Mouse (Mus musculus): Measurements from ENCODE around the gene Akr1c13.
"Not testable (repeated sequence)": the region's sequence is repeated elsewhere in the genome, so short reads cannot be mapped to it uniquely, and the experiment has no call there.

Gene Akr1c13

DNA sequence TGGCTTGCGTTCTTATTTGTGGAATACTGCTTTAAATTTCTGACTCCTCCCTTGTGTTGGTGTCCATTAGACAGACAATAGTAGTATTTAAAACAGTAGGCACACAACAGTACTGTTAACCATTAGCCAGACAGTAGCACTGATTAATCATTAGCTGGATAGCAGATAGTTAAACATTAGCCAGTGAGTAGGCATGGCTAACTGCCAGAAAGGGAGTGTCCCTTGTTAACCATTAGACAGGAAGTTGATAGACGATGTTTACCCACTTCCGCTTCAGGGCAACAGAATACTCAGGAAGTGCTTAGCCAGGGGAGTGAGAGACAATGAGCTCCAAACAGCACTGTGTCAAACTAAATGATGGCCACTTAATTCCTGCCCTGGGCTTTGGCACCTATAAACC lies at the start of gene Akr1c13:
Gene Akr1c13, plus strand, starts transcription at position 247 of the 400 bp plus-strand sequence.
- DNase-seq (ENCODE audit: low read depth, low spot score), result no peak

DNA sequence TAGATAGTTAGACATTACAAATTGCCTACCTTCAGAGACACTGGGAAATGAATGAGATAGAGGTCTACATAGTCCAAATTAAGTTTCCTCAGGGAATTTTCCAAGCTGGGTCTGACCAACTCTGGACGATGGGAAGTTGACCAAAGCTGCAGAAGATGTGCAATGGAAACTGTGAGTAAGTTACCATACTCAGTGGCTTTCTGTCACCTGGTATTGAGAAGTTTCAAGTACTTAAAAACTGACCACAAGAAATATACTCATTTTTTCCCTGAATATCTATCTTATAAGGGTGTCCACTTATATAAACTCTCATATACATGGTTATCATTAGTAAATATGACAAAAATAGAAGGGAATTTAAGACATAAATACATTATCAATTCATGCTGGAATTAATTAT lies 46.7 kb upstream of the Akr1c13 start:
- no peak for DNase-seq (ENCODE audit: low read depth, low spot score)

DNA sequence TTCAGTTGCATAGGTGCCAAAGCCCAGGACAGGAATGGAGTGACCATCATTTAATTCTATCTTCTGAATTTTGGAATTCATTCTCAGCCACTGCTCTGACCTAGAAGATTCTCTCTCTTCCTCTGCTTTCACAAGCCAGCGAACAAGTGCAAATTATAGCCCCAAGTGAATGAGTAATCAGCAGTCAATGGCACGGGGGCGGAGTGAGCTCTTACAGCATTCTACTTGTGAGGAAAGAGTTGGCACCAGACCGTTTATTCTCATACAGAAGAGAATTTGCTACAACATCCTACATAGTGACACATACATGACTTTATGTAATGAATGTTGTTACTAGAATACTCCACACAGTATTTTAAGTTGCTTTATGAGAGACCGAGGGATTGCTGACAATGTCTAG lies 40.4 kb upstream of the Akr1c13 start, which contains the start of gene Akr1c18:
Gene Akr1c18, minus strand, starts transcription at position 137 of the 400 bp plus-strand sequence.
- no peak for DNase-seq (ENCODE audit: low read depth, low spot score)

DNA sequence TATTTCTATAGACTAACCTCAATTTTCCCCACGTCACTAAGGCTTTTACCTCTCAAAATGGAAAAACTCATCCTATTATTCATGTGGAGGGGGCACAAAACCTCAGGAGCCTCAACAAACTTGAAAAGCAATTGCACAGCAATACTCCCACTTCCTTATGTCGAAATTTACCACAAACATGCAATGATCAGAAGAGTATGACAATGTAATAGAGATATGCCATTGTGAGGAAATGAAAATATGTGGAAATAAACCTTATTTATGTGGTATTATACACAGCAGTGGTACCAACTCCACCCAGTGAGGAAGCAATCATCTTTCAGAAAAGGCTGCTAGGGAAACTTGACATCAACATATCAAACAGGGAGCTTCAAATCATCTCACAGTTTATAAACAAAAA lies 38.0 kb upstream of the Akr1c13 start:
- no peak for DNase-seq (ENCODE audit: low read depth, low spot score)

DNA sequence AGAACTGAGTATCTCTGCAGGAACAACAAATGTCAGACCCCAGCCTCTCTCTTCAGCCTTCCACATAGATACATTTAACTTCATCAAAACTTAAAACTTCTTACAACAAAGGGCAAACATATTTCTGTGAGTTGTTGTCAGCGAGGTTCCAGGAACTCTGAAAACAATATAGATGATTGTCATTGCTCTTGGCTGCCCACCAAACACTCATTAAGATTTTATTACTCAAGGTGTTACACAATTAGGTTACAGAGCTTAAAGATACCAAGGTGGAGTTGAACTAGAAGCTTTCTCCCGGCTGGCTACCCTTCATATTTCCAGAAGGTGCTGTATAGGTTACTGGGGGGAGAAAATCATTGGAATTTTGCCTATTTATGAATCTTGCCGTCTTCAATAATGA lies 37.4 kb upstream of the Akr1c13 start:
- DNase-seq (ENCODE audit: low read depth, low spot score), result no peak

DNA sequence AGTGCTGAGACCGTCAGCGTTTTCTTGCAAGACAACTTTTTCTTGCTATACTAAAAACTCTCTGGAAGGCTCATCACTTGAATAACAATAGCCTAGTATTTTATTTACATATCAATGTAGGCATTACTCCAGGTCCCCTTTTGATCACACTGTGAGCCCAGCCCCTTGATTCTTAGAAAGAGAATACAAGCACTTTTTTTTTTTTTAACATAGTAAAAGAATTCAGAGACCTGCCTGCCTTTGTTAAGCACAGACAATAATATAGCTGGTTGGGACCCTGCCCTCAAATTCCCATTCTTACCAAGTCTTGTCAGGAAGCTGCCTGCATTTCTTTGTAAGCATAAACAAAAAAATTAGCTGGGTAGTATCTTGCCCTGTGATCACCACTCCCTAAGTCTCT lies 35.7 kb upstream of the Akr1c13 start:
- DNase-seq (ENCODE audit: low read depth, low spot score), result no peak

DNA sequence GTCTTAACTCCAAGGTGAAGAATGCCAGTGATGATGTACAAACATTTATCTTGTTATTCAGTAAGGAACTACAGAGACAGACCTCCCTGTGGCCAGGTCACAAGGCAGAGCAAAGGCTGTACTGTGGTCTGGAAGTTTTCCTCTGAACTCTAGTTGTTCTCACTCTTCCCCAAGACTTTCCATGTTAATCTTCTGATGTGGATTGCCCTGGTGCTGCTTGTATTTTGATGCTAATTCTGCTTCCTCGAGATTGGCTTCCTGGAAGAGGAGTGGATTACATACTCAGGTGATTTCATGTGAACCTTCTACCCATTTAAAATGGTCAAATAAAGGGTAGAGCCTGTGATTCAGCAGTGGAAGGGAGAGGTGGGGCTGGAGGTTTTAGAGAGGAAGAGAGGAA lies 22.9 kb upstream of the Akr1c13 start:
- no peak for DNase-seq (ENCODE audit: low read depth, low spot score)

DNA sequence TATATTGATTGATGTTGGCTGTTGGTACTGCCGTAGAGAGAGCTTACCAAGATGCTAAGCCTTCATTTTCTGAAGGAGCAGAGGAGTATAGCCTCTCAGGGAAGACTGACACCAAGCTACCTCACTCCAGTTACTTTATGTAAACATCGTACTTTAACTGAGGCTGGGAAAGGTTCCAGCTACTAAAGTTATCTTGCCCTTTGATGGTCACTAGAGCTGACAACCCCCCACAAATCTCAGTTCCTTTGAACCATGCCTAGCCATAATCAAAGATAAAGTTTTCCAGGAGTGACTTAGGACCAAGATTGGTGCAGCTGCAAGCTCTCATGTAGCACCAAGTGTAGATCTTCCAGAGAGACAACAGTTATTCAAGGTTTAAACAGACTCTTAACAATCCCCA lies 18.0 kb upstream of the Akr1c13 start:
- no peak for DNase-seq (ENCODE audit: low read depth, low spot score)

DNA sequence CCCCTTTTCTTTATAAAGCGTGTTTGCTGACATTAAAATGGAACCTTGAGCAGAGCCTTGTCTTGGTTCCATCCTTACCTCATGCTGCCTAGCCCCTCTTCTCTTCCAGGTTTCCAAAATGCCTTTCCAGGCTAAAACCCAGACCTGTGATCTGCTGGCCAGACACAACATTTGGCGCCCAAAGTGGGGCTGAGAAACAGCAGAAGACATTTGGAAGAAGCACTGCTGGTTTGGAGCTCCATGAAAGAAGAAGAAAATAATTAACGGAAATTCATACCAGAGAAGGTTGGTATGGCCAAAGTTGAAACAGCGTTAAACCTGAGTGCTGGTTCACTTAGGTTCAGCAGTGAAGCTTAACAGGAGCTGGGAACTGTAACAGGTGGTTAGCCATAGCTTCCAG lies 9.6 kb upstream of the Akr1c13 start:
- not testable (repeated sequence) for DNase-seq (ENCODE audit: low read depth, low spot score)

DNA sequence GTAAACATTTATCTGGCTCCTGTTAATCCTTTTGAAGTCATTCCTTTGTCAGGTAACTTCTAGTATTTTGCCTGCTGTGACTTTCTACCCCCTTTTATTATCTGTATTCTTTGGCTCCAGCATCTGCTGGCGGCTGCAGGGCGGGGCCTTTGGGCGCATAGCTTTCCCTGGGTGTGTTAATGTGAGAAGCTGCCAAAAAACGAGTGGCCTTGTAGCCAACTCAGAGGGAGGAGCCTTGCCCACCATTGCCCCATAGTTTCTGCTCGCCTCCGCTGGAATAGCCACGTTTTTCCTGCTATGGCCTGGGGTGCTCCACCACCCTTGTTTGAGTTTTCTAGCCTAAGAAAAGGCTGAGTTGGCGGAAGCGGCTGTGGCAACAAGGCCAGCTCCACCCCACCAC lies 7.8 kb upstream of the Akr1c13 start:
- no peak for DNase-seq (ENCODE audit: low read depth, low spot score)

DNA sequence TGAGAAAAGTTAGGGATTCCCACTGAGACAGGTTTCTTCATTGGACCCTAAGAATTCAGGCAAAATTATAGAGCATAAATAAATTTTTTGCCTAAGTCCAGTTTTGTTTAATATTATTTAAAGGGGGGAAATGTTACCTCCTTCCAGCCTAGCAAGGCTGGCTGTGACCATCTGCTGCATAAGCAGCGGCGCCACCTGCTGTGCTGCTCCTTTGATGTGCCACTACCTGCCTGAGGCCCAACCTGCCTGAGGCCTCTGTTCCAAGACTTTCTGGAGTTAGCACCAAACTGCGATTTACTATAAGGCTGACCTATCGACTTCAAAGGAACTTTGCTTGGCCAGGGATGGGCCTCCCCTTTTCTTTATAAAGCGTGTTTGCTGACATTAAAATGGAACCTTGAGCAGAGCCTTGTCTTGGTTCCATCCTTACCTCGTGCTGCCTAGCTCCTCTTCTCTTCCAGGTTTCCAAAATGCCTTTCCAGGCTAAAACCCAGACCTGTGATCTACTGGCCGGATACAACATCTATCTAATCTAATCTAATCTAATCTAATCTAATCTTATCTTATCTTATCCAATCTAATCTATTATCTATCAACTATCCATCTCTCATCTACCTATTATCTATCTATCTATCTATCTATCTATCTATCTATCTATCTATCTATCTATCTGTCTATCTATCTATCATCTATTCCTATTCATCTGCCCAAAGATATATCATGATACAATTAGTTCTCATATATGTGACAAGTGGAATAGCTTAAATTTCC lies 4.1 kb upstream of the Akr1c13 start:
- DNase-seq (ENCODE audit: low read depth, low spot score), result not testable (repeated sequence)

DNA sequence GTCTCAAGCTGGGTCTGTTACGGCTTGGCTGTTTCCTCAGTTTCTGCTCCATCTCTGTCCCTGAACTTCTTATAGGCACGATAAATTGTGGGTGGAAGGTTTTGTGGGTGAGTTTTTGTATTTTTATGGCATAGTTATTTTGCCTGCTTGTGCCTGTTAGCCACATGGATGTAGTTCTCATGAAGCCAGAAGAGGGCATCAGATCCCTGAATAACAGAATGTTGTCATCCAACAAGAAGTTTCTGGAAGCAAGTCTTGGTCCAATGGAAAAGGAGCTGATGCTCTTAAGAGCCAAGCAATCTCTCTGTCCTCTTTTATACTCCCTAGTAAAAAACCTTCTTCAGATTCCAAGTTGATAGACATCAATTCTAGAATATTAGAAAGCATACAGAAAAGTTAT lies 2.8 kb upstream of the Akr1c13 start:
- DNase-seq (ENCODE audit: low read depth, low spot score), result no peak

DNA sequence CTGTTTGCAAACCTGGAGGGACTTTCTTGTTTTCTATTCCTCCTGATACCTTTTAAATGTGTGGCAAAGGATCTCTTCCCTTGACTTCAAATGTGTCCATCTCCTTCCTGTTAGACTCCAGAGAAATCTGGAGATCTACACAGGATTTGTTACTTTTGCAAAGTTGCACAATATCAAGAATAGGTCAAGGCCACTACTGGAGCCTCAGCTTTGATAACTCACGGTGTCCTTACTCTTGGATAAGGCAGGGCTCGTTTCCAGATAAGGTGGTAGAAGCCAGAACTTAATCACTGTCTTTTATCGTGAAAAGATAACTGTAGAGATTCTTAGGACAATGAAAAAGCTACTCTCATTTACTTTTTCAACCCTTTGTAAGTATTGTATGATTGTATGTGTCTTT lies 1.6 kb downstream of the Akr1c13 start:
- DNase-seq (ENCODE audit: low read depth, low spot score), result no peak

DNA sequence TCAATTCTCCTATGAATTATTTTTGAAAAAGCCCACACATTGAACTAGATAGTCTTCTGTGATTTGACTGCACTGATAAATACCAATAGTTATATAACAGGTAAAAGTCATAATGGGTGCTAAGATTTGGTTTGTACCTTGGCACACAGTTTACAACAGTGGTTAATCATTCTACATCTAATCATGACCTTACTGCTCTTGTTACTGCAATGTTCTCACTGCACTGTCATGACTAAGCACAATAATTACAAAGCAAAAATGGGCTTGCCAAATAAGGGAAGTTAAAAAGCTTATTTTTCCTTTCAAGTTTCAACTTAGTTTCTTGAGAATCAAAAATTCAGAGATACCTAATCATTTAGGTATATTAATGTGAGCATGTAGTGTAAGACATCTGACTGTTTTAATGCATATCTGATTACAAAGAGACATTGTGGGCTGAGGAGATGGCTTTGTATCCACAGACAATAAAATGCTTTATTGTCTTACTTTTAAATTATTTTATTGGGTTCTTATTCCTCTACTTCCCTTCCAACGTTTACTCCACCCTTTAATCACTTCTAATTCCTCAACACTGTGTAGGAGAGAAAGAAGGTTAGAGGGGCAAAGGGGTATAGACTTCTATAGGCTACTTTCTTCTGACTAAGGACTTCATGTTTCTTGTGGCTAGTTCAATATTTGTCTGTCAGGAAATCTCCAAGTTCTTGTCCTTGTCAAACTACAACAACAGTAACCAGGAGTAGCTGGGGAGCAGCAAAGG lies 15.4 kb downstream of the Akr1c13 start:
- no peak for DNase-seq (ENCODE audit: low read depth, low spot score)

DNA sequence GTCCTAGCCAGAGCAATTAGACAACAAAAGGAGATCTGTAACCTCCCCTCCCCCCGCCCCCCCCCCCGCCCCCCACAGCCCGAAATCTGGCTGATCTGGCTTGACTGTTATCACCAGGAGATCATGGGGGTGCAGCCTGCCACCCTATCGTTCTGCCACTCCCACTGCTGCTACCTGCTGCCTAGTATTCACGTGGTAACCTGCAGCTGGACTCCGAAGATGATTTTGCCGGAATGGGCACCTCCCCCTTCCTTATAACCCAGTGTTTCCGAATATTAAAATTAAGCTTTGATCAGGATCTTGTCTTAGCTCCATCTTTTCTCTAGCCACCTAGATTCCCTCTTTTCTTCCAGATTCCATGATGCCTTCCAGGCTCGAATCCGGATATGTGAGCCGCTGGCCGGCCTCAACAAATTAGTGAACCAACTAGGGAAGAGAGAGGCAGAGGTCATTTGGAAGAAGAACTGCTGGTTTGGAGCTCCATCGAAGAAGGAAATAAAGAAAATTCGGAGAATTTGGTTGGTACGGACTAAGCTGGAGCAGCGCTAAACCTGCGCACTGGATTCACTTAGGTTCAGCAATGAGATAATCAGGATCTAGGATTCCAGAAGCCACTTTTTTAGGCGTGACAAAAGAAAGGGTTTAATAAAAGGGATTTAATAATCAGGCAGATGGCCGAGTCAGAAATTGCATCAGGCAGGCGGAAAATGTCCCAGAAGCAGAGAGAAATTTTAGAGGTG lies 20.8 kb downstream of the Akr1c13 start:
- no peak for DNase-seq (ENCODE audit: low read depth, low spot score)

DNA sequence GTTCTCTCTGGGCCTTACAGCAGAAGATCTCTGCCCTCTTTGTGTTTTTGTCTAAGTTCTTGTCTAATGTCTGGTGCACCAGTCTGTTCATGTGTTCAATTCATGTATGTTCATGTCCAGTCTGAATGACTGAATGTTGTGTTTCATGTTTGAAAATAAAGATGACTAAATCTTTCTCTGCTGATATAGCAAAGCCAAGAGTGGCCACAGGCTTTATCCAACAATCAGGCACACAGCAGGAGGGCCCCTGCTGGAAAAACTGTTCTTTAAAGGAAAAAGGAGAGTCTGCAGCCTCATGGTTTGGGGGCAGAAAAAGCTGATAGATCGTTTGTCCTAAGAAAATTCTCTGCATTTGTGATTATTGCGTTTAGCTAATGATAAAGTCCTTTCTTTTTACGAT lies 21.4 kb downstream of the Akr1c13 start:
- DNase-seq (ENCODE audit: low read depth, low spot score), result no peak

DNA sequence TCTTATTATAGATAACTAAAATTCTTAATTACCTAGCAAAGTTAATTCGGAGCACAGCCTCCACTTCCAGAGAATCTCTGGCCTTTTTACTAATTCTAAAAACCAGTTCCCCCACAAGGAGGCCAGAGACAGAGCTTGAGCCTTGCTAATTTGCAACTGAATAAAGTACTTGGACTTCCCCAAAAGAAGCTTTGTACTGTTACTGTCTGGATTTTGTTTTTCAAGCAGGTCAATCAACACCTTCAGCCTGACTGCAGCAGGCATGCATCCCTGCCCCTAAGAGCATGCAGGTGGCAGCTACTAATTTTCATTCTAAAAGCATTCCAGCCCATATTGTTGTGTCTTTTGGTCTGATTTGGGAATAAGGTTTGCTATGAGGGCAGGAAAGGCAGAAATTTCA lies 24.5 kb downstream of the Akr1c13 start:
- not testable (repeated sequence) for DNase-seq (ENCODE audit: low read depth, low spot score)

DNA sequence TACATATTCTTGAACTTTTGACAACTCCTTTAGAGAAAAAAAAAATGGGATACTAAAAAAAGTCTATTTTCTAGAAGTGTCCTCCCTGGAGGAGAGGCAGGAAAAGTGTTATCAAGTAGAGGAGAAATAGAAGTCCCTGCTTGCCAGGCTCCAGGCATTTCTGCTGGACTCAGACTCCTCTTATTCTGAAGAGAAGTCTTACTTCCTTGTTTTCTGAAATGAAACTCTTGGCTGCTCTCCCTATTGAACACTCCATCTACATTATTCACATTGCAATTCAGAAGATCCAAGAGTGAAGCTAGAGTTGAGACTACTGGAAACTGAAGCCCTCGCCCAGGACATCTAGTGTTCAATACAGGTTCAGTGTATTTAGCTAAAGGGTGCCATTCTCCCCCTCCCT lies 37.5 kb downstream of the Akr1c13 start, which contains the start of gene Akr1c19:
Gene Akr1c19, plus strand, starts transcription at position 260 of the 400 bp plus-strand sequence.
- DNase-seq (ENCODE audit: low read depth, low spot score), result no peak

DNA sequence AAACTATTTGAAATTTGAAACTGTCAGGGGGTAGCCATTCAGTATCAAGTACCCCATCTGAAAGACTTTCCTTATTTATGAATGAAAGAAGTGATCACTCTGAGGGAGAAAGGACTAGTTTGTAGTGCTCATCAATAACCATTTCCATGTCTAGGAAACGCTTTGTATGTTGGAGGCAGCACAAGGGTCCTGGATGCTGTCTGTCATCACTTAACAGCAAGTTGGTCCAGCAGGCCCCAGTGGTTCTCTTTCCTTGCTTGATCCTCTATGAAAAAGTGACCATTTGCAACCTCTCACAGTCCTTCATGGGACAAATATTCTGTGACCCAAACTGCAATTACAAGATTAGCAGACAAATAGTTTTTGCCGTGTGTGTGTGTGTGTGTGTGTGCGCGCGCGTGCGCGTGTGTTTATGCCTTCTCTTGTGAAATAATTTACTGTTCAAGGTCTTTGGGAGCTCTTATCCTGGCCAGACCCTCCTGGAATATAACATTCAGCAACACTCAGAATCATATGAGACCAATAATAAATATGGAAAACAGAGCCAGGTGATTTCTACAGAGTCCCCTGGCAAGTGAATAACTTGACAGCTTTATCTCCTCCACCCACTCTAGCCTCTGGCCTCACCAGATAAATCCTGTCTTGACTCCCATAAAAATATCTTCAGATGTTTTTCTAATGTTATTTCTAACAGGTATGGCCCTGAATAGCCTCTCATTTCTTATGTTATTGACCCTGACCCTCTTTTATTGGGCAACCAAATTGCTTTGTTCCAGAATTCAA lies 40.1 kb downstream of the Akr1c13 start:
- no peak for DNase-seq (ENCODE audit: low read depth, low spot score)

DNA sequence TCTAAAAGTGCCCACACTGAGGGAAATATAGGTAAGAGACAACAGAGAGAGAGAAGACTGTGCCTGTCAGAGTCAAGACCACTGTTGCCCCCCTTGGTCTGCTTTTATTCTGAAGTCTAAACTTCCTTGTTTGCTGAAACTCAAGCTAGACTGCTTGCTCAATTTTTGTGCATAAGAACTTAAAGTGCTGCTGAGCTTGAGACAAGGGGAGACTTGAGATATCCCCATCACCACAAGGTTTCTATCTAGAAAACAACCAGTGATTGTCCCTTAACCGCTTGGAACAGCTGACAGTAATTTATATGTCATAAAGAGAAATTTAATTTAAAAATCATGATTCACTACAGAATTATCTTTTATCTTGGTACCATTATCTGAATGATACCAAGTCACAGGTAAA lies 42.2 kb downstream of the Akr1c13 start:
- DNase-seq (ENCODE audit: low read depth, low spot score), result no peak

DNA sequence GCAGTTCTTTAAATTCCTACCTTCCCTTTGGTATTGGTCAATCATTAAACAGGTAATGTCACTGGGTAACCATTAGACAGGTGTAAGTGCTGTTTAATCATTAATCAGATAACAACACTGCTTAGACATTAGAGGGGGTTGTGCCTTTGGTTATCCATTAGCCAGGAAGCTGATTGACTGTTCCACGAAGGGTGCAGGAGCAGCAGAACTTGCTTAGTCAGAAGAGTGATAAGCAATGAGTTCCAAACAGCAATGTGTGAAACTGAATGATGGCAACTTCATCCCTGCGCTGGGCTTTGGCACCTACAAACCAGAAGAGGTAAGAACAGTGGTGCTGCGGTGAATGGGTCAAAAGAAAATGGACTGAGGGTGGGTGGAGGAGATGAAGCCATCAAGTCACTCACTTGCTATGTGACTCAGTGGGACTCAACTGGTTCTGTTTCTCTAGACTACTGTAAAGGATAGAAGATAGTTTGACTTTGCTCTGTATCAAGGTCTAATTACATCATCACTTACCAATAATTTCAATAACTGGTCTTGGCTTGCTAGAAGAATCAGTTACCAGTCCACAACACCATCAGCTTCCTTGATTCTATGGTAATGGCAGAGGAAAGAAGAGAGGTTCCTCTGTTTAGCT lies 42.7 kb downstream of the Akr1c13 start:
- DNase-seq (ENCODE audit: low read depth, low spot score), result no peak
